Mouse (Mus musculus): Measurements from ENCODE around the gene Wrnip1. TPM values are rescaled to one million over a fixed set of nuclear protein-coding genes. Genes with fewer than 3 reads are reported as not detected.

Wrnip1 gene
- polyA plus RNA-seq, 1 experiment from 2014 or later = 10.3 TPM

GRCm38 (mm10) chr13:32807624-32808023, 5.8 kb downstream of the Wrnip1 start:
- WGBS (ENCODE audit: insufficient replicate concordance) = 74% methylated on average over 3 of the region's 3 CpGs
- Histone ChIP-seq H3K4me1 (replicated peaks) (peaks cover 23% of the 10 kb centered on the region), H3K9ac (no peak overlapping the region), H3K27me3 (no peaks in the 10 kb centered on the region), H3K9me3 (replicated peaks) (no peaks in the 10 kb centered on the region), H3K4me2 (no peak overlapping the region), H3K36me3 (replicated peaks) (peaks cover 53% of the 10 kb centered on the region), H3K4me3 (replicated peaks) (no peak overlapping the region), H3K27ac (replicated peaks) (no peak overlapping the region)
- ATAC-seq (ENCODE audit: insufficient read depth) = no peak

- Histone ChIP-seq H3K36me3 (replicated peaks) (peaks cover 60% of the 10 kb centered on the region), H3K4me3 (replicated peaks) (no peak overlapping the region), H3K4me2 (no peak overlapping the region), H3K9ac (no peak overlapping the region), H3K4me1 (replicated peaks) (no peaks in the 10 kb centered on the region), H3K9me3 (replicated peaks) (no peaks in the 10 kb centered on the region), H3K27ac (replicated peaks) (no peak overlapping the region), H3K27me3 (no peaks in the 10 kb centered on the region)
- no peak for ATAC-seq (ENCODE audit: insufficient read depth)
- 78% methylated on average over 3 of the region's 3 CpGs for WGBS (ENCODE audit: insufficient replicate concordance)
Measured at GRCm38 (mm10) chr13:32819241-32819640, 17.4 kb downstream of the Wrnip1 start.

- H3K9me3 ChIP-seq (replicated peaks) = no peaks in the 10 kb centered on the region
- ATAC-seq (ENCODE audit: insufficient read depth) = no peak
- 74% methylated on average over 5 of the region's 5 CpGs for WGBS (ENCODE audit: insufficient replicate concordance)
- no peaks in the 10 kb centered on the region for H3K27me3 ChIP-seq
- H3K4me1 ChIP-seq (replicated peaks) = no peaks in the 10 kb centered on the region
- peaks cover 57% of the 10 kb centered on the region for H3K36me3 ChIP-seq (replicated peaks)
- H3K9ac ChIP-seq = no peak overlapping the region
- H3K4me3 ChIP-seq (replicated peaks) = no peak overlapping the region
- no peak overlapping the region for H3K27ac ChIP-seq (replicated peaks)
- no peak overlapping the region for H3K4me2 ChIP-seq
Measured at GRCm38 (mm10) chr13:32819926-32820325, 18.1 kb downstream of the Wrnip1 start.

- no peak for ATAC-seq (ENCODE audit: insufficient read depth)
- Histone ChIP-seq H3K4me1 (replicated peaks) (no peaks in the 10 kb centered on the region), H3K27ac (replicated peaks) (no peak overlapping the region), H3K9ac (no peak overlapping the region), H3K4me2 (no peak overlapping the region), H3K27me3 (no peaks in the 10 kb centered on the region), H3K9me3 (replicated peaks) (no peaks in the 10 kb centered on the region), H3K4me3 (replicated peaks) (no peak overlapping the region), H3K36me3 (replicated peaks) (peaks cover 51% of the 10 kb centered on the region)
- 90% methylated on average over 4 of the region's 4 CpGs for whole genome bisulfite sequencing (ENCODE audit: insufficient replicate concordance)
Measured at GRCm38 (mm10) chr13:32821671-32822070, 19.8 kb downstream of the Wrnip1 start.

- H3K27me3 ChIP-seq = no peaks in the 10 kb centered on the region
- H3K9me3 ChIP-seq (replicated peaks) = no peaks in the 10 kb centered on the region
- ATAC-seq (ENCODE audit: insufficient read depth) = no peak
- H3K4me3 ChIP-seq (replicated peaks) = no peak overlapping the region
- peaks cover 39% of the 10 kb centered on the region for H3K36me3 ChIP-seq (replicated peaks)
- no peak overlapping the region for H3K27ac ChIP-seq (replicated peaks)
- H3K4me1 ChIP-seq (replicated peaks) = peaks cover 6% of the 10 kb centered on the region
- WGBS (ENCODE audit: insufficient replicate concordance) = 71% methylated on average over 6 of the region's 6 CpGs
- no peak overlapping the region for H3K9ac ChIP-seq
- no peak overlapping the region for H3K4me2 ChIP-seq
Measured at GRCm38 (mm10) chr13:32823126-32823525, 21.3 kb downstream of the Wrnip1 start.

GRCm38 (mm10) chr13:32824377-32825330, 22.8 kb downstream of the Wrnip1 start:
- Histone ChIP-seq H3K4me3 (replicated peaks) (no peak overlapping the region), H3K27me3 (no peaks in the 10 kb centered on the region), H3K27ac (replicated peaks) (no peak overlapping the region), H3K4me1 (replicated peaks) (peaks cover 7% of the 10 kb centered on the region), H3K9me3 (replicated peaks) (no peaks in the 10 kb centered on the region), H3K36me3 (replicated peaks) (peaks cover 28% of the 10 kb centered on the region), H3K9ac (no peak overlapping the region), H3K4me2 (no peak overlapping the region)
- ATAC-seq (ENCODE audit: insufficient read depth) = no peak
- 53% methylated on average over 6 of the region's 6 CpGs for WGBS (ENCODE audit: insufficient replicate concordance)

GRCm38 (mm10) chr13:32825546-32825945, 23.7 kb downstream of the Wrnip1 start:
- Histone ChIP-seq H3K4me3 (replicated peaks) (no peak overlapping the region), H3K4me1 (replicated peaks) (peaks cover 7% of the 10 kb centered on the region), H3K4me2 (no peak overlapping the region), H3K36me3 (replicated peaks) (peaks cover 21% of the 10 kb centered on the region), H3K27me3 (no peaks in the 10 kb centered on the region), H3K27ac (replicated peaks) (no peak overlapping the region), H3K9ac (no peak overlapping the region), H3K9me3 (replicated peaks) (no peaks in the 10 kb centered on the region)
- WGBS (ENCODE audit: insufficient replicate concordance) = 73% methylated on average over 8 of the region's 8 CpGs
- ATAC-seq (ENCODE audit: insufficient read depth) = no peak

GRCm38 (mm10) chr13:32827111-32827822, 25.4 kb downstream of the Wrnip1 start:
- Histone ChIP-seq H3K27me3 (no peaks in the 10 kb centered on the region), H3K9ac (no peak overlapping the region), H3K27ac (replicated peaks) (no peak overlapping the region), H3K36me3 (replicated peaks) (peaks cover 7% of the 10 kb centered on the region; the same call in 1 of the 2 replicates), H3K4me1 (replicated peaks) (peaks cover 7% of the 10 kb centered on the region), H3K4me3 (replicated peaks) (no peak overlapping the region), H3K4me2 (no peak overlapping the region), H3K9me3 (replicated peaks) (no peaks in the 10 kb centered on the region)
- no peak for ATAC-seq (ENCODE audit: insufficient read depth)
- 60% methylated on average over 3 of the region's 3 CpGs for WGBS (ENCODE audit: insufficient replicate concordance)

- Histone ChIP-seq H3K9ac (no peak overlapping the region), H3K36me3 (replicated peaks) (peaks cover 4% of the 10 kb centered on the region; the same call in 1 of the 2 replicates)
- 37% methylated on average over 4 of the region's 4 CpGs for WGBS (ENCODE audit: insufficient replicate concordance)
Measured at GRCm38 (mm10) chr13:32827951-32828350, 26.1 kb downstream of the Wrnip1 start.

GRCm38 (mm10) chr13:32828886-32829285, 27.0 kb downstream of the Wrnip1 start:
- no peak overlapping the region for H3K4me2 ChIP-seq
- H3K9me3 ChIP-seq (replicated peaks) = no peaks in the 10 kb centered on the region
- no peaks in the 10 kb centered on the region for H3K27me3 ChIP-seq
- no peak overlapping the region for H3K4me3 ChIP-seq (replicated peaks)
- H3K27ac ChIP-seq (replicated peaks) = no peak overlapping the region
- no peak for ATAC-seq (ENCODE audit: insufficient read depth)
- no peaks in the 10 kb centered on the region for H3K36me3 ChIP-seq (replicated peaks)
- 18% methylated on average over 4 of the region's 4 CpGs for WGBS (ENCODE audit: insufficient replicate concordance)
- peaks cover 7% of the 10 kb centered on the region for H3K4me1 ChIP-seq (replicated peaks)
- no peak overlapping the region for H3K9ac ChIP-seq

More at GRCm38 (mm10) chr13:32827951-32828350, 26.1 kb downstream of the Wrnip1 start:
- H3K4me2 ChIP-seq = no peak overlapping the region
- H3K27me3 ChIP-seq = no peaks in the 10 kb centered on the region
- no peaks in the 10 kb centered on the region for H3K9me3 ChIP-seq (replicated peaks)
- no peak overlapping the region for H3K27ac ChIP-seq (replicated peaks)
- H3K4me3 ChIP-seq (replicated peaks) = no peak overlapping the region
- H3K4me1 ChIP-seq (replicated peaks) = peaks cover 7% of the 10 kb centered on the region
- no peak for ATAC-seq (ENCODE audit: insufficient read depth)
